Mouse (Mus musculus) CH12.LX (cell line): ENCODE data around the gene Car1. TPM values are rescaled to one million over a fixed set of nuclear protein-coding genes. Genes with fewer than 3 reads are reported as not detected.

Experiments used
- DNase-seq: peaks from one replicate; pipeline ENCODE4 v3.0.0-alpha.2; 2013; ENCODE audit errors: extremely low read depth
- H3K27ac ChIP-seq: 2 replicates; pipeline ENCODE4 v1.5.1; 2012; ENCODE audit warnings: low read depth, mild to moderate bottlenecking, control low read depth, moderate library complexity; ENCODE audit not compliant: insufficient read depth
- H3K27me3 ChIP-seq: replicated peaks from 2 replicates; pipeline ENCODE3; 2012; ENCODE audit warnings: inconsistent platforms
- H3K36me3 ChIP-seq, 2 experiments: replicated peaks in 1 of 2; 2 replicates each; pipeline versions ENCODE3 to v1.6.1; 2012; ENCODE audit warnings: inconsistent platforms in 1 of 2, low read length in 1 of 2, mild to moderate bottlenecking in 1 of 2, mixed read lengths in 1 of 2, moderate library complexity in 1 of 2; ENCODE audit not compliant: control insufficient read depth in 1 of 2, insufficient read depth in 1 of 2
- H3K4me1 ChIP-seq, 2 experiments: 2 replicates each; pipeline ENCODE4 v1.6.1; 2012; ENCODE audit warnings: inconsistent platforms in 1 of 2, moderate library complexity in 1 of 2; ENCODE audit not compliant: insufficient read depth in 2 of 2, control insufficient read depth in 1 of 2
- H3K4me2 ChIP-seq: 2 replicates; pipeline ENCODE4 v1.6.1; 2012; ENCODE audit warnings: low read depth, mild to moderate bottlenecking, control low read depth; ENCODE audit not compliant: poor library complexity, insufficient read depth, severe bottlenecking
- H3K4me3 ChIP-seq, 3 experiments: fragments of 150-350 bp in 1 of 3; sonication (generic) in 1 of 3; replicated peaks in 1 of 3; 2 replicates each; pipeline versions ENCODE3 to v1.5.1; 2011 to 2012; ENCODE audit warnings: low read depth in 2 of 3, low read length in 2 of 3, mild to moderate bottlenecking in 2 of 3, moderate library complexity in 2 of 3, control low read depth in 1 of 3, improper control_type of control experiment in 1 of 3, inconsistent platforms in 1 of 3, mixed read lengths in 1 of 3; ENCODE audit not compliant: poor library complexity in 1 of 3
- H3K79me2 ChIP-seq: replicated peaks from 2 replicates; pipeline ENCODE4 v1.6.1; 2012; ENCODE audit warnings: mild to moderate bottlenecking, moderate library complexity; ENCODE audit not compliant: control insufficient read depth, poor library complexity, insufficient read depth, severe bottlenecking; ENCODE audit errors: extremely low read depth
- H3K9ac ChIP-seq: 2 replicates; pipeline ENCODE4 v1.6.1; 2012; ENCODE audit warnings: low read depth, mild to moderate bottlenecking, control low read depth, moderate library complexity; ENCODE audit not compliant: insufficient read depth
- H3K9me3 ChIP-seq: replicated peaks from 2 replicates; pipeline ENCODE3; 2012; ENCODE audit warnings: low read length, inconsistent platforms, mixed read lengths
- BHLHE40 ChIP-seq: IDR thresholded peaks from 2 replicates; pipeline ENCODE4 v1.6.1; 2011; ENCODE audit warnings: mild to moderate bottlenecking, low read depth, low read length, improper control_type of control experiment
- CHD1 ChIP-seq: IDR thresholded peaks from 2 replicates; pipeline ENCODE4 v1.6.1; 2012; ENCODE audit warnings: low read depth, low read length, improper control_type of control experiment, inconsistent platforms
- E2F4 ChIP-seq: IDR thresholded peaks from 2 replicates; pipeline ENCODE4 v1.6.1; 2011; ENCODE audit warnings: low read depth, low read length, improper control_type of control experiment; ENCODE audit not compliant: insufficient replicate concordance
- EP300 ChIP-seq: IDR thresholded peaks from 2 replicates; pipeline ENCODE4 v1.6.1; 2011; ENCODE audit warnings: low read length, improper control_type of control experiment
- GABPA ChIP-seq: IDR thresholded peaks from 2 replicates; pipeline ENCODE4 v1.6.1; 2012; ENCODE audit warnings: low read depth, low read length, improper control_type of control experiment, inconsistent platforms; ENCODE audit not compliant: insufficient replicate concordance
- JUN ChIP-seq: IDR thresholded peaks from 2 replicates; pipeline ENCODE4 v1.6.1; 2011; ENCODE audit warnings: low read depth, mild to moderate bottlenecking, low read length, improper control_type of control experiment, moderate library complexity; ENCODE audit not compliant: insufficient read depth
- JUND ChIP-seq: conservative IDR thresholded peaks from 2 replicates; pipeline ENCODE4 v1.6.1; 2011; ENCODE audit warnings: low read depth, low read length, improper control_type of control experiment
- MAFK ChIP-seq: IDR thresholded peaks from 2 replicates; pipeline ENCODE4 v1.6.1; 2011; ENCODE audit warnings: low read length, improper control_type of control experiment; ENCODE audit not compliant: insufficient replicate concordance
- MAX ChIP-seq: IDR thresholded peaks from 2 replicates; pipeline ENCODE4 v1.6.1; 2011; ENCODE audit warnings: low read length, improper control_type of control experiment
- MAZ ChIP-seq: IDR thresholded peaks from 2 replicates; pipeline ENCODE4 v1.6.1; 2012; ENCODE audit warnings: low read depth, mild to moderate bottlenecking, inconsistent platforms, low read length, improper control_type of control experiment, moderate library complexity
- MEF2A ChIP-seq: IDR thresholded peaks from 2 replicates; pipeline ENCODE4 v1.6.1; 2014; ENCODE audit warnings: low read depth, mild to moderate bottlenecking, inconsistent platforms, low read length, improper control_type of control experiment, borderline replicate concordance
- MXI1 ChIP-seq: IDR thresholded peaks from 2 replicates; pipeline ENCODE4 v1.6.1; 2011; ENCODE audit warnings: mild to moderate bottlenecking, low read depth, low read length, improper control_type of control experiment
- NELFE ChIP-seq: IDR thresholded peaks from 2 replicates; pipeline ENCODE4 v1.6.1; 2011; ENCODE audit warnings: low read depth, low read length, improper control_type of control experiment
- NRF1 ChIP-seq: IDR thresholded peaks from 2 replicates; pipeline ENCODE4 v1.6.1; 2014; ENCODE audit warnings: low read depth, mild to moderate bottlenecking, inconsistent platforms, low read length, improper control_type of control experiment, moderate library complexity
- POLR2AphosphoS2 ChIP-seq: IDR thresholded peaks from 2 replicates; pipeline ENCODE4 v1.6.1; 2011; ENCODE audit warnings: low read depth, low read length, improper control_type of control experiment
- RCOR1 ChIP-seq: conservative IDR thresholded peaks from 2 replicates; pipeline ENCODE4 v1.6.1; 2012; ENCODE audit warnings: low read depth, mild to moderate bottlenecking, inconsistent platforms, low read length, improper control_type of control experiment
- SIN3A ChIP-seq: IDR thresholded peaks from 2 replicates; pipeline ENCODE4 v1.6.1; 2012; ENCODE audit warnings: low read length, improper control_type of control experiment, inconsistent platforms
- USF1 ChIP-seq: IDR thresholded peaks from 2 replicates; pipeline ENCODE4 v1.6.1; 2014; ENCODE audit warnings: low read depth, mild to moderate bottlenecking, inconsistent platforms, low read length, improper control_type of control experiment
- USF2 ChIP-seq: conservative IDR thresholded peaks from 2 replicates; pipeline ENCODE4 v1.6.1; 2011; ENCODE audit warnings: low read depth, low read length, improper control_type of control experiment
- ZKSCAN1 ChIP-seq: IDR thresholded peaks from 2 replicates; pipeline ENCODE4 v1.6.1; 2012; ENCODE audit warnings: low read depth, inconsistent platforms, low read length, improper control_type of control experiment, borderline replicate concordance
- ZMIZ1 ChIP-seq: IDR thresholded peaks from 2 replicates; pipeline ENCODE4 v1.6.1; 2012; ENCODE audit warnings: low read depth, mild to moderate bottlenecking, inconsistent platforms, low read length, improper control_type of control experiment
- dilution Hi-C: fragments of 300-500 bp; cut with MboI; formaldehyde crosslinking; loops from 2 replicates; pipeline ENCODE4 v1.14.3; 2020; ENCODE audit warnings: low sequenced_read_pairs; ENCODE audit not compliant: extremely low pct_unique_long_range_greater_than_20kb, extremely low pct_ligation_motif_present
- in situ Hi-C: fragments of 300-500 bp; cut with MboI; formaldehyde crosslinking; loops from 3 replicates; pipeline ENCODE4 v1.14.3; 2019; ENCODE audit warnings: low sequenced_read_pairs, low pct_ligation_motif_present, low pct_unique_long_range_greater_than_20kb, mixed read lengths
- polyA plus RNA-seq: library from polyadenylated mRNA; unstranded; fragments of >175 nt; gene quantifications from 2 replicates; pipeline ENCODE4 v1.2.1, GENCODE M21; 2012; ENCODE audit warnings: low read depth; ENCODE audit not compliant: insufficient read length
- total RNA-seq, 2 experiments: library from RNA; depleted of rRNA; stranded (reverse); fragments of 300-350 nt in 1 of 2; fragments of >200 nt in 1 of 2; gene quantifications; 2 replicates each; pipeline ENCODE4 v1.2.3; 2012 to 2014

Gene Car1
- total and polyA plus RNA-seq, 3 experiments, result 0.26 TPM; not detected in 2

GRCm38 (mm10) chr3:14787607-14788006, 20.6 kb downstream of the Car1 start:
- dilution Hi-C loops (no loop called here), in situ Hi-C loops (no loop called here)
- Histone ChIP-seq H3K9ac (no peak overlapping the region), H3K36me3 (no peaks in the 10 kb centered on the region), H3K79me2 (no peaks in the 10 kb centered on the region), H3K4me2 (no peak overlapping the region), H3K4me3 (no peak overlapping the region), H3K27me3 (no peaks in the 10 kb centered on the region), H3K9me3 (no peaks in the 10 kb centered on the region), H3K4me1 (no peaks in the 10 kb centered on the region), H3K27ac (no peak overlapping the region)
- no peak for DNase-seq
- TF ChIP-seq MAFK, result no peak
- no peak for TF ChIP-seq RCOR1
- no peak for TF ChIP-seq ZKSCAN1
- TF ChIP-seq MXI1, result no peak
- no peak for TF ChIP-seq USF1
- TF ChIP-seq EP300, result no peak
- no peak for TF ChIP-seq MEF2A
- TF ChIP-seq ZMIZ1, result no peak
- TF ChIP-seq USF2, result no peak
- TF ChIP-seq CHD1, result no peak
- no peak for TF ChIP-seq NELFE
- TF ChIP-seq NRF1, result no peak
- no peak for TF ChIP-seq JUND
- TF ChIP-seq E2F4, result no peak
- no peak for TF ChIP-seq MAZ
- no peak for TF ChIP-seq GABPA
- TF ChIP-seq JUN, result no peak
- TF ChIP-seq POLR2AphosphoS2, result no peak

- no peaks in the 10 kb centered on the region for H3K27me3 ChIP-seq
- TF ChIP-seq GABPA (no peak), BHLHE40 (no peak), POLR2AphosphoS2 (no peak), CHD1 (no peak), MAX (no peak), EP300 (no peak), ZKSCAN1 (no peak), JUND (no peak), SIN3A (no peak), E2F4 (no peak)
- no peaks in the 10 kb centered on the region for H3K4me1 ChIP-seq
- in situ Hi-C loops, result no loop called here
- H3K36me3 ChIP-seq, result no peaks in the 10 kb centered on the region
- no peak overlapping the region for H3K9ac ChIP-seq
- dilution Hi-C loops, result no loop called here
- H3K79me2 ChIP-seq, result no peaks in the 10 kb centered on the region
- no peaks in the 10 kb centered on the region for H3K9me3 ChIP-seq
- H3K4me2 ChIP-seq, result no peak overlapping the region
- DNase-seq, result no peak
- no peak overlapping the region for H3K4me3 ChIP-seq
- H3K27ac ChIP-seq, result no peak overlapping the region
Measured at GRCm38 (mm10) chr3:14787136-14787535, 21.0 kb downstream of the Car1 start.
